Mouse (Mus musculus): ENCODE data around the gene Gm5458. TPM values are rescaled to one million over a fixed set of nuclear protein-coding genes. Genes with fewer than 3 reads are reported as not detected.

Gm5458 gene
- not detected for total RNA-seq (2023)

GRCm38 (mm10) chr14:19602481-19602880, at the start of gene Gm5458:
Gene Gm5458 (minus strand): TSS chr14:19602581.

GRCm38 (mm10) chr14:19584804-19585667, 17.3 kb downstream of the Gm5458 start, which contains the start of gene Gm2237:
Gene Gm2237 (minus strand): TSS chr14:19585135.

GRCm38 (mm10) chr14:19549863-19550262, 52.5 kb downstream of the Gm5458 start, which contains the start of gene Gm2244:
Gene Gm2244 (minus strand): TSS chr14:19549963.

Other genes with a start within 250 kb of the Gm5458 start
- gene Gm21738, start 183.7 kb downstream of the Gm5458 start, total RNA-seq (2023), result 0.83 TPM
- not detected for gene Gm2244, start 52.6 kb downstream of the Gm5458 start, total RNA-seq (2023)
- 1.3 TPM for gene Gm2237, start 17.4 kb downstream of the Gm5458 start, total RNA-seq (2023)
- not detected for gene Nid2, start 148.7 kb upstream of the Gm5458 start, total RNA-seq (2023)
- gene Rtraf, start 221.2 kb upstream of the Gm5458 start, total RNA-seq (2023), result 54.3 TPM